In genomic region chr13:57277076-57277475, GRCm38 (mm10) we compare ENCODE assay signal across 11 mouse cellular contexts.
DNase-seq lines count a peak whose midpoint lies in the region; TF ChIP-seq lines count a peak whose summit lies in the region.
"Had no signal": no experiment of that assay in that cellular context is flagged by ENCODE, and none has a peak within 500 bp of the region (broad histone marks: within the 10 kb centered on the region; RNA-seq: fewer than 3 reads in every experiment).

No protein-coding gene starts in this region.

- in situ Hi-C loops in ES-E14 (cut with MboI; ENCODE audit: low sequenced_read_pairs in 2 of 2, unreplicated experiment in 2 of 2) = no loop called here

- no peak overlapping the region for H3K9ac ChIP-seq in ES-E14 (ENCODE audit: insufficient read depth, low read depth, low read length, poor library complexity, severe bottlenecking)

- no peaks in the 10 kb centered on the region for H3K36me3 ChIP-seq in ES-E14 (ENCODE audit: control insufficient read depth, insufficient read depth, low read length, poor library complexity, severe bottlenecking)

- H3K9me3 ChIP-seq in ES-E14 (ENCODE audit: control insufficient read depth, insufficient read depth, low read depth, low read length) = no peaks in the 10 kb centered on the region

- H3K27ac ChIP-seq in ES-E14 (ENCODE audit: insufficient read depth, low read depth, low read length, poor library complexity, severe bottlenecking) = no peak overlapping the region

- no peak overlapping the region for H3K4me3 ChIP-seq in ES-E14 (ENCODE audit: insufficient read depth in 1 of 2, low read depth in 1 of 2, low read length in 2 of 2, poor library complexity in 1 of 2, severe bottlenecking in 1 of 2)

- DNase-seq in cerebellum, postnatal 10 days = peak; percentile 80 to 81
- no peak for DNase-seq in cerebellum, adult 8-10 months
- DNase-seq in layer of hippocampus, adult 9-11 months = peak; percentile 37
- no peak for DNase-seq in layer of hippocampus, postnatal 25 days (ENCODE audit: extremely low spot score in 1 of 2, low spot score in 1 of 2)
- peak; percentile 21 for DNase-seq in ES-E14 (ENCODE audit: low read depth, low spot score)
- DNase-seq in embryo, embryonic 11.5 days (ENCODE audit: low read depth, low spot score) = peak; percentile 38
- no peak for DNase-seq in thymus, postnatal 10 days (ENCODE audit: low spot score in 2 of 2)
- no peak for DNase-seq in kidney, adult 18-20 months
- DNase-seq: heart, adult 18-20 months; lung, adult 2 months; thymus, adult 2 months had no signal

- peaks cover 0 to 2% of the 10 kb centered on the region in 2 experiments; a peak in 1 of 4 replicates for H3K4me1 ChIP-seq in ES-E14 (ENCODE audit: control insufficient read depth in 2 of 2, insufficient read depth in 2 of 2, low read length in 2 of 2, poor library complexity in 1 of 2)

TF ChIP-seq in ES-E14, 5 proteins besides CTCF, POLR2A, EP300 and RAD21:
- TF ChIP-seq MAFK (IDR thresholded peaks at IDR 0.05; ENCODE audit: insufficient read depth, low read depth, low read length) = no peak
- TF ChIP-seq ZNF384 (IDR thresholded peaks at IDR 0.05; ENCODE audit: low read depth, low read length) = no peak
- TF ChIP-seq ZC3H11A (IDR thresholded peaks at IDR 0.05; ENCODE audit: borderline replicate concordance, low read depth, low read length) = no peak
- no peak for TF ChIP-seq CHD2 (IDR thresholded peaks at IDR 0.05; ENCODE audit: low read depth, low read length)
- no peak for TF ChIP-seq HCFC1 (IDR thresholded peaks at IDR 0.05; ENCODE audit: borderline replicate concordance, insufficient read depth, low read length)

Comparison
In these comparisons a context has a peak if more than half of its experiments do, and no peak if none do; other contexts are left out.
1. DNase-seq: peak in cerebellum, postnatal 10 days (2 of 2), layer of hippocampus, adult 9-11 months (single experiment), ES-E14 (single experiment) and embryo, embryonic 11.5 days (single experiment); none in cerebellum, adult 8-10 months (single experiment), layer of hippocampus, postnatal 25 days (0 of 2), thymus, postnatal 10 days (0 of 2) and kidney, adult 18-20 months (single experiment).